Mouse (Mus musculus) lung, embryonic 14.5 days (tissue): Measurements from ENCODE around the gene Gabrr3. TPM values are rescaled to one million over a fixed set of nuclear protein-coding genes. Genes with fewer than 3 reads are reported as not detected.
A peak's percentile ranks its signal among the peaks of the same experiment; 100 is the strongest.

ENCODE experiments used
- ATAC-seq: fragments of 200-750 bp; cut with Nextera tagmentation; 2 replicates; pipeline ENCODE4 v1.8.0; 2017; ENCODE audit warnings: mild to moderate bottlenecking, moderate TSS enrichment, moderate library complexity; ENCODE audit not compliant: insufficient read depth
- DNase-seq: peaks from one replicate; pipeline ENCODE4 v3.0.0-alpha.2; 2015
- H3K27ac ChIP-seq: fragments of 300-500 bp; sonication (generic); 2 replicates; pipeline ENCODE4 v1.5.1; 2014; ENCODE audit warnings: low read depth, mild to moderate bottlenecking, moderate library complexity
- H3K27me3 ChIP-seq: fragments of 300-500 bp; sonication (generic); 2 replicates; pipeline ENCODE4 v1.6.1; 2014; ENCODE audit warnings: low read length, control low read depth; ENCODE audit not compliant: insufficient read depth
- H3K36me3 ChIP-seq: fragments of 300-500 bp; sonication (generic); 2 replicates; pipeline ENCODE4 v1.6.1; 2014; ENCODE audit warnings: control low read depth; ENCODE audit not compliant: insufficient read depth
- H3K4me1 ChIP-seq: fragments of 300-500 bp; sonication (generic); 2 replicates; pipeline ENCODE4 v1.6.1; 2014; ENCODE audit warnings: antibody characterized with exemption, control low read depth; ENCODE audit not compliant: insufficient read depth
- H3K4me2 ChIP-seq: fragments of 300-500 bp; sonication (generic); 2 replicates; pipeline ENCODE4 v1.6.1; 2014; ENCODE audit warnings: mild to moderate bottlenecking
- H3K4me3 ChIP-seq: fragments of 300-500 bp; sonication (generic); 2 replicates; pipeline ENCODE4 v1.5.1; 2014; ENCODE audit warnings: low read depth, low read length
- H3K9ac ChIP-seq: fragments of 300-500 bp; sonication (generic); 2 replicates; pipeline ENCODE4 v1.6.1; 2014
- H3K9me3 ChIP-seq: fragments of 300-500 bp; sonication (generic); 2 replicates; pipeline ENCODE4 v1.6.1; 2016; ENCODE audit warnings: low read depth, low read length, control low read depth
- CTCF ChIP-seq: IDR thresholded peaks from 2 replicates; pipeline ENCODE4 v1.5.1; 2016; ENCODE audit warnings: antibody characterized with exemption, low read depth
- WGBS: fragments of 180-500 bp; shearing (Covaris S2); extraction: QIAGEN DNeasy Blood & Tissue Kit; methylation state at CpG from one replicate; pipeline ENCODE4 v1.1.7; 2014; 5-methylcytosine and 5-hydroxymethylcytosine counted together
- polyA plus RNA-seq: library from polyadenylated mRNA; unstranded; fragments of >200 nt; fragmentation: Nextera tagmentation; extraction: Ambion mirVana; gene quantifications from 2 replicates; pipeline ENCODE4 v1.2.1, GENCODE M21; 2014

The Gabrr3 gene
- polyA plus RNA-seq, 1 experiment from 2014 or later, result not detected

GRCm38 (mm10) chr16:59463973-59464372 is 56.8 kb downstream of the Gabrr3 start:
- H3K4me2 ChIP-seq, result no peak overlapping the region
- H3K9ac ChIP-seq, result no peak overlapping the region
- DNase-seq, result no peak
- no peak for TF ChIP-seq CTCF
- no peaks in the 10 kb centered on the region for H3K36me3 ChIP-seq
- H3K27me3 ChIP-seq, result no peaks in the 10 kb centered on the region
- H3K4me1 ChIP-seq, result no peaks in the 10 kb centered on the region
- H3K9me3 ChIP-seq, result no peaks in the 10 kb centered on the region
- ATAC-seq, result no peak
- H3K4me3 ChIP-seq, result no peak overlapping the region
- no peak overlapping the region for H3K27ac ChIP-seq
- WGBS, result 78% methylated on average over 6 of the region's 6 CpGs

GRCm38 (mm10) chr16:59469846-59470245 is 62.7 kb downstream of the Gabrr3 start:
- Histone ChIP-seq H3K9ac (no peak overlapping the region), H3K9me3 (no peaks in the 10 kb centered on the region), H3K27ac (no peak overlapping the region), H3K4me1 (no peaks in the 10 kb centered on the region), H3K36me3 (no peaks in the 10 kb centered on the region), H3K27me3 (no peaks in the 10 kb centered on the region), H3K4me3 (no peak overlapping the region), H3K4me2 (no peak overlapping the region)
- WGBS, result 82% methylated on average over 1 of the region's 1 CpGs
- DNase-seq, result no peak
- TF ChIP-seq CTCF, result no peak
- ATAC-seq, result no peak

GRCm38 (mm10) chr16:59471637-59472278 is 64.6 kb downstream of the Gabrr3 start, which contains the start of gene Riox2:
Gene Riox2 (plus strand): TSS chr16:59471775.
- Histone ChIP-seq H3K9me3 (no peaks in the 10 kb centered on the region), H3K4me3 (peak within 1 kb of the TSS; percentile 67), H3K4me1 (no peaks in the 10 kb centered on the region), H3K27me3 (no peaks in the 10 kb centered on the region), H3K9ac (peak within 1 kb of the TSS; percentile 59), H3K4me2 (peak within 1 kb of the TSS; percentile 67), H3K27ac (peak within 1 kb of the TSS; percentile 63; the same call in 1 of the 2 replicates), H3K36me3 (0 out of 2 replicates have a peak, but pooled peaks cover 10% of the 10 kb centered on the region)
- WGBS, result under 1% methylated on average over 51 of the region's 56 CpGs
- DNase-seq (peak; percentile 89), ATAC-seq (peak; percentile 96)
- TF ChIP-seq CTCF, result no peak

- peak; percentile 32; the same call in 1 of the 2 replicates for ATAC-seq
Measured at GRCm38 (mm10) chr16:59472546-59472945, 65.4 kb downstream of the Gabrr3 start.

GRCm38 (mm10) chr16:59474788-59475187 is 67.7 kb downstream of the Gabrr3 start:
- no peaks in the 10 kb centered on the region for H3K9me3 ChIP-seq
- 21% methylated on average over 1 of the region's 1 CpGs for WGBS
- TF ChIP-seq CTCF, result peak; percentile 86
- DNase-seq (peak; percentile 70), ATAC-seq (no peak)
- 0 out of 2 replicates have a peak, but pooled peaks cover 28% of the 10 kb centered on the region for H3K36me3 ChIP-seq
- no peaks in the 10 kb centered on the region for H3K4me1 ChIP-seq
- no peak overlapping the region for H3K4me2 ChIP-seq
- H3K27ac ChIP-seq, result no peak overlapping the region
- H3K27me3 ChIP-seq, result no peaks in the 10 kb centered on the region
- no peak overlapping the region for H3K4me3 ChIP-seq
- H3K9ac ChIP-seq, result no peak overlapping the region

More at GRCm38 (mm10) chr16:59472546-59472945, 65.4 kb downstream of the Gabrr3 start:
- Histone ChIP-seq H3K4me2 (peak overlapping the region; percentile 67), H3K27ac (no peak overlapping the region), H3K36me3 (0 out of 2 replicates have a peak, but pooled peaks cover 17% of the 10 kb centered on the region), H3K27me3 (no peaks in the 10 kb centered on the region), H3K4me3 (peak overlapping the region; percentile 67), H3K9ac (peak overlapping the region; percentile 59; the same call in 1 of the 2 replicates), H3K4me1 (no peaks in the 10 kb centered on the region), H3K9me3 (no peaks in the 10 kb centered on the region)
- 36% methylated on average over 6 of the region's 6 CpGs for WGBS
- no peak for TF ChIP-seq CTCF
- no peak for DNase-seq

GRCm38 (mm10) chr16:59477955-59478354 is 70.8 kb downstream of the Gabrr3 start:
- ATAC-seq (no peak), DNase-seq (no peak)
- H3K9me3 ChIP-seq, result no peaks in the 10 kb centered on the region
- no peaks in the 10 kb centered on the region for H3K27me3 ChIP-seq
- no peak overlapping the region for H3K4me2 ChIP-seq
- no peak overlapping the region for H3K4me3 ChIP-seq
- 81% methylated on average over 3 of the region's 3 CpGs for WGBS
- H3K9ac ChIP-seq, result no peak overlapping the region
- peaks cover 45% of the 10 kb centered on the region for H3K36me3 ChIP-seq
- no peak overlapping the region for H3K27ac ChIP-seq
- TF ChIP-seq CTCF, result no peak
- H3K4me1 ChIP-seq, result no peaks in the 10 kb centered on the region

- H3K9me3 ChIP-seq, result no peaks in the 10 kb centered on the region
- H3K4me2 ChIP-seq, result no peak overlapping the region
- H3K27ac ChIP-seq, result no peak overlapping the region
- DNase-seq (no peak), ATAC-seq (no peak)
- TF ChIP-seq CTCF, result no peak
- H3K4me1 ChIP-seq, result no peaks in the 10 kb centered on the region
- H3K27me3 ChIP-seq, result no peaks in the 10 kb centered on the region
- H3K36me3 ChIP-seq, result peaks cover 79% of the 10 kb centered on the region
- no peak overlapping the region for H3K4me3 ChIP-seq
- H3K9ac ChIP-seq, result no peak overlapping the region
- 75% methylated on average over 7 of the region's 7 CpGs for WGBS
Measured at GRCm38 (mm10) chr16:59487239-59487638, 80.1 kb downstream of the Gabrr3 start.
